Mouse (Mus musculus) gastrocnemius, postnatal 10 days (tissue): ENCODE data around the gene Fam122a. TPM values are rescaled to one million over a fixed set of nuclear protein-coding genes. Genes with fewer than 3 reads are reported as not detected.
A peak's percentile ranks its signal among the peaks of the same experiment; 100 is the strongest.

Source experiments
- DNase-seq: peaks from one replicate; pipeline ENCODE4 v3.0.0; 2021; ENCODE audit warnings: mixed read lengths
- total RNA-seq, 2 experiments: library from RNA; stranded (reverse); gene quantifications; 2 replicates each; pipeline ENCODE4 v1.2.3; 2021

Fam122a gene
- total RNA-seq, 2 experiments from 2014 or later, result 20.3 to 22.8 TPM

- DNase-seq, result no peak
These were observed 13.1 kb upstream of the Fam122a start for GRCm38 (mm10) chr19:24490275-24490674.

- DNase-seq, result no peak
These were observed 9.5 kb upstream of the Fam122a start for GRCm38 (mm10) chr19:24486433-24487296.

GRCm38 (mm10) chr19:24484612-24485194 is 7.5 kb upstream of the Fam122a start:
- DNase-seq, result no peak

- no peak for DNase-seq
These were observed 3.8 kb upstream of the Fam122a start for GRCm38 (mm10) chr19:24480916-24481315.

DNA sequence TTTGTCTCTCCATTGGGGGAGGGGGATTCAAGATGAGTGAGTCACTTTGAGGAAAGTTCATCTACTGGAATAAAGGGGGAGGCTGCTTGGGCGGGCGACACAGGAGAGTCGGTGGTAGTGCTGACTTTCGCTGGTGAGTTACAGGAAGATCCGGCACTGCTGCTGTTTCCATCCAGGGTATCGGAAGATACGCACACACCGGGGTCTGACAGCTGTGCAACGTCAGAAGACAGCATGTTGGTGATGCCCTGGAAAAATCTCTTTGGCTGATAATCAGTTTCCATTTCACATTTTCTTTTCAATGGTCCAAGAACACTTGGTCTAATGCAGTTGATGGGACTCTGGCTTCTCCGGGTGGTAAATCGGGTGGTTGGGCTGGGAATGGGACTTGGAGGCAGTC is 695 bp downstream of the Fam122a start:
- peak; percentile 10 for DNase-seq

GRCm38 (mm10) chr19:24475281-24475680 is 1.9 kb downstream of the Fam122a start:
- no peak for DNase-seq

DNA sequence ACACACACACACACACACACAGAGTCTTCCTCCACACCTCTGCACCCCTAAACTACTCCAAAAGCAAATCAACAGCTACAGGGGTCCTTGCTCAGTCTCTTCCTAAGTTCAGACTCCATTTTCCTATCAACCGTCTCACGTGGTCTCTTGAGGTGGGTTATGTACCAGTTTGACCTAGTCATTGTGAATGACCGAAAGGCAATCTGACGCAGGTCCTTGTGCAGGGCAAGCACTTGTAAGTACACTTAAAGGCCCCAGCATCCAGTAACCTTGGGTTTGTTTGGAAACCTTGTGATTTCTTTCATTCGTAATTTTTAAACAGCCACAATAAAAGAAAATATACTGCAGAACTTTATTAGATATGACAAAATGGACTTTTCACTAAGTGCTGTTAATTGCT is 4.6 kb downstream of the Fam122a start:
- no peak for DNase-seq

DNA sequence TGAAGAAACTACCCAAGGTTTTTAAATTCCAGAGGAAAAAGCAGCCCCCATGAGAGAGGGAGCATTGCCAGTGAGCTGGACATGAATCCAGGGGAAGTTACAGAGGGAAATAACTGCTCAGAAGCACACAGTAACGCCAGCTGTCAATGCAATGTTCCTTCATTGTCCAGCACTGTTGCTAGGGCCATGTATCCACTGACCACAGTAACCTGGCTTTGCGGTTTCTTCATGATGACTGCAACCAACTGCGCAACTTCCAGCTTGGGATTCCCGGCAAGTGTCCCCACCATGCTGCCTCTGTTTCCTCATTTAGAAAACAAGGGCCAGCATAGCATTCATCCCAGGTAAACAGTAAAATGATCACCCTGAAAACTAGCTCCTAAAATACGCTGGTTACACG is 5.6 kb downstream of the Fam122a start:
- DNase-seq, result no peak

GRCm38 (mm10) chr19:24469216-24469615 is 7.9 kb downstream of the Fam122a start:
- DNase-seq, result no peak

DNA sequence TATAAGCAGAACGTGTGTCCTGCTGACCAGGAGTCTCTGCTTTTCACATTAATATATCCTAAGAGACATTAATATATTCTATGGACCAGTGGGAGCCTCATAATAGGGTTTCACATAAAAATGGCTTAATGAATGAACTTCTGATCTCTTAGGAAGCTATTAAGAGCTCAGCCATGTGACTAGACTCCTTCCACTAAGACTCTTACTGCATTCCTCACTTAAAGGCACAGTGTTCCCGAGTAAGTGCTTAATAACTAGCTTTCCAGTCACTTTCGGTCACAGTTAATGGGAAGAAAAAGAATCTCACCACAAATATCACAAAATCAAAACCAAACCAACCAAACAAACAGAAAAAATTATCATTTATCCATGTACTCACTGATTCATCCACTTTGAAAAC is 8.5 kb downstream of the Fam122a start:
- DNase-seq, result no peak

DNA sequence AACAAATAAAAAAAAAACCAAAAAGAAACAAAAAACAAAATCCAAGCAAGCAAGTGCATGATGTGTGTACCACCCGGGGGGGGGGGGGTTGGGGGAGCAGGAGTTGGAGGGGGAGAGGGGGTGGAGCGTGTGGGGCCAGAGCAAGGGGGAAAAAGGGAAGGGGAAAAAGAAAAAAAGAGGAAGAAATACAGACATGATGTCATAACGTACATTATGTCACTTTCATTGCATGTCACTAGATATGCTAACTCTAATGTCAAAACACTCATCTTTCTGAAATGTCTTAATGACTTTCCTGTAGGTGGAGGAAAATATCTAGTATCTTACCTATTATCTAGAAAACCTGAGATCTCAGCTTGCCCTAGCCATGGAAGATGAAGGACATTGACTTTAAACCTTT is 14.1 kb downstream of the Fam122a start:
- DNase-seq, result no peak

DNA sequence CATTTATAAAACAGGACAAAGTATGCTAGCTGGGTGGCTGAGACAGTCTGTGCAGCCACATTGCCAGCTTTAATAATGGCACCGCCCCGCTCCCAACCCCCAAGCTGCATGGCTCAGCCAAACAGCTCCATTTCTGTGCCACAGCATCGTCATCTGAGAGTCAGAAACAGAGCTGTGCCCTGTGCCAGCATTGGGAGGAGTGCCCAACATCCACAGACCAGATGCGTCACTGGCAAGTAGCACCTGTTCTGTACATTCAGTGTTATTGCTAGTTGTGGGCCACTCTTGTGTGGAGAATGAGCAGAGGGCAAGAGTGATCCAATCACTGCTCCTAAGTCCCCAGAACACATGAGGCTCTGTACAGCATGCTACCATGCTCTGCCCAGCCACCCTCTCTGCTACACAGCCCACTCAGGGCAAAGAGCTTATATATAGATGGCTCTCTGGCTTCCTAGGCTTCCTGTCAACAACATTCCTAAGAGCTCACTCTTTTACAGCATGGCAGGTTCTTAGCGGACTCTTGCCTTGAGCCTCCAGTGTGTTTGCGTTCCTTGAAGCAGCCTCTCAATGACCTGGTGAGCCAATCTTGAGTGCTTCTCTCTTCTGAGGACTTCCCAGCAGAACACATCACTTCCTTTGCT is 20.4 kb downstream of the Fam122a start:
- no peak for DNase-seq

DNA sequence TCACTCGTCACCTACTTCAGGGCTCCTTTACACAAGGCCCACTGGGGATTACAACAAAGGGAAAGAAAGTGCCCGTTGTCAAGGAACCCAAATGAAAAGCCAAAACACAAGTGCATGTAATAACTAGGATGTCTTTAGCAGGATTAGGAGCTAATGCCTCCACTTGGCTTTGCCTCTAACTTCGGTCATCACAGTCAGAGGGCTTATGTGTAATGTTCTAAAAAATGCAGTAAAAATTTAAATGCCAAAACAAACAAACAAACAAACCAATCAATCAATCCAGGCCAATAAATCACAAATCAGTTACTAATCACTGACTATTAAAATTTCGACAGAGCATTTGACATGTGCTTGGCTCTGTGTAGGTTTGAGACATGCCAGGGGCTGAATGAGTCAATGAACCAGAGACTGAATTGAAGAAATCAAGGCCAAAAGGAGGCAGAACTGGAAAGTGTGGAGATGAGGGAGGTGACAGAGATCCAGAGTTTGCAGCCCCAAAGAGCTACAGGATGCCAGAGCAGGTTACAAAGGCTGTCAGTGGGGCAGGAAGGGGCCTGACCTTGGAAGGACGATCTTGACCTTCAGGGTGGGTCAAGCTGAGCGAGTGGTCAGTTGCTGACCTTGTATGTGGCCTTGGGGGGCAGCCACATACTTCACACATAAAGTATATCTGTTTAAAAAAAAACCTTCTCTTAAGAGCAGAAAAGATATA is 21.8 kb downstream of the Fam122a start:
- DNase-seq, result no peak

DNA sequence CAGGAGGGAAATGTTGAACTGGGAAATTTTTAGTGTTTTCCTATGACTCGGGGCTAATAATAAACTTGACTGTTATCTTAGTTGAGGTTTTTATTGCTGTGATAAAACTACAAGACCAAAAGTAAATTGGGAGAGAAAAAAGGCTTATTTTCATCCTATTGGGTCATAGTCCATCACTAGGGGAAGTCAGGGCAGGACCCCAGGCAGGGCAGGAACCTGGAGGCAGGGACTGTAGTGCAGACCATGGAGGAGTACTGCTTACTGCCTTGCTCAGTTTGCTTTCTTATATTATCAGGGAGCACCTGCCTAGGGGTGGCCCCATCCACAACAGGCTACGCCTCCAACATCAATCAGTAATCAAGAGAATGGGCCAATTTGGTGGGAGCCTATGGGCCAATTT is 22.7 kb downstream of the Fam122a start:
- DNase-seq, result no peak

DNA sequence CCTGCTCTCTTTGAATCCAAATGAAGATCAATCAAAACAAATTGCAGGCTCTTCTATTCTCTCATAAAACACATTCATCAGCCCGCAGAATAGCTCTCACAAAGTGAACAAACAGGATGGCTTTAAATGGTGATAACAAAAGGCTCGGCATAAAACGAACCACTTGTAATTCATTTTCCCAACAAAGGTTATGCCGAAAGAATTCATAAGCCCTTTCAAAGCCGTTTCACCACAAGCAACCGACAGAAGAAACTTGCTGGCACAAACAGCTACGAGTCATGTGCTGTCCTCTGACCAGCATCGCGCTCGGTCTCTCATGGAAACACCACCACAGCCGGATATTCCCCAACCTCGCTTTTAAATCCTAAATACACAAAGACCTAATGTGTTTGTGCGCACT is 23.8 kb downstream of the Fam122a start:
- DNase-seq, result no peak

DNA sequence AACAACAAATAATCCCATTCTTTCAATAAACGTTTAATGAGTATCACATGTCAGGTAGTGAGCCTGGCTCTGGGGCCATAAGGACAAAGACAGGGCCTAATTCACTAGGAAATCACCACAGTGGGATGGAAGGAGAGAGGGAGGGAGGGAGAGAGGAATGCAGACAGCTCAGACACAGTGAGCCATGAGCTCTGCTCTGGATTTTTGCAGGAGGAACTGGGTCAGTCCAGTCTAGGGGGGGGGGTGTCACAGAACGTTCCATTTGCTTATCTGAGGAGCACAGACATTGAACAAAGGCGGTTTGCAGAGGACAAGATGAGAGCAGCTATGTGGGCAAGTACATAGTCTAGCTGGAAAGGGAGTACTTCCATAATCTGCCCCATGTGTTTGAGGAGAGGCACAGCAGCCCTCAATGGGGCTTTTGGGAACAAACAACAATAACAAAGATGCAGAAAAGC is 24.7 kb downstream of the Fam122a start:
- DNase-seq, result no peak

GRCm38 (mm10) chr19:24451626-24452025 is 25.5 kb downstream of the Fam122a start:
- DNase-seq, result no peak

DNA sequence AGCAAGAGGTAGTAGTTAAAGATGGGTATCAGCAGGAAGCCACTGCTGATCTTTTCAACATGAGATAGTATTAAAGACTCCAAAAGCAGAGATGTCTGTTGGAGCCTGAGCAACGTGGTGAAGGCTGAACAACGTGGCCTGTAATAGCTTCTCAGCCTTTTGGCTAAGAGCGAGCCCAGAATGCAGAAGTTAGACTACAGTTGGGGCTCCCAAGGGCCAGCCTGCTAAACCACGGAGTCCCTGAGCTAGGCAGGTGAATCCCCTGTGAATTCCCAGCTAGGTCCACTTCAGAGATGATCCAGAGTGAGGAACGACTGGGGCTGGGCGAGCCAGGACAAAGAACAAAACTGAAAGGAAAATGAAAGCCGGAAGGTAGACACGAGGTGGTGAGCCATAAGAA is 26.4 kb downstream of the Fam122a start:
- DNase-seq, result no peak

DNA sequence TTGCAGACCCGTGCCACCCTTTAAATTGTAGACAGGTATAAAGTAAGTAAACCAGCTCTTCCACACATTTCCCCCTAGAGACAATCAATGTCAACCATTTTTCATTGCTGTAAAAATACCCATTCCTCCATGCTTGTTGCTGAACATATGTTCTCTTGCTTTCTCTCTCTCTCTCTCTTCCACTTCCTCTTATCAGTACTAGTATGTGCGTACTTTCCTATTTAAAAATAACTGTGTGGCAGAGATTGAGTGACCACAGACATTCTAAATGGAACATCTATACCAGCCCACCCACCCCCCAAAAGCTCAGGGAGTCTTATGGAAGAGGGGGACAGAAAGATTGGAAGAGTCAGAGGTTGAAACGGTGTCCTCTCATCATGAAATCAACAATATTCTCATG is 32.8 kb downstream of the Fam122a start:
- DNase-seq, result no peak

DNA sequence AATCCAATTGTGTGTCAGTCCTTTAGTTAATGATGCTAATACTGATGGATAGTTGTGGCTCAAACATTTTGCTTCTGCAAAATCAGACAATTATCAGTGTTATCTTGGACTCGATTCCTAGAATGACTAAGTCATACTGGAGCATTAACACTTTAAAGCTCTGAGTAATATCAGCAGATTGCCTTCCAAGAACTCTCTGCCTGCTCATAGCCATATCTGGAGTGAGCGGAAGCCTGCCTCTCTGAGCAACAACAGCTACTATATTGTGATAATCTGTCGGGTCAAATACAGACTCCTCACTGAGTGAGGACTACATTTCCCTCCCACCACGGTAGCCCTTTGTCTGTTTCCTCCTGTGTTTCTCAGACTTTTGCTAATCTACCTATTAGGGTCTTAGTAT is 37.4 kb downstream of the Fam122a start:
- no peak for DNase-seq

DNA sequence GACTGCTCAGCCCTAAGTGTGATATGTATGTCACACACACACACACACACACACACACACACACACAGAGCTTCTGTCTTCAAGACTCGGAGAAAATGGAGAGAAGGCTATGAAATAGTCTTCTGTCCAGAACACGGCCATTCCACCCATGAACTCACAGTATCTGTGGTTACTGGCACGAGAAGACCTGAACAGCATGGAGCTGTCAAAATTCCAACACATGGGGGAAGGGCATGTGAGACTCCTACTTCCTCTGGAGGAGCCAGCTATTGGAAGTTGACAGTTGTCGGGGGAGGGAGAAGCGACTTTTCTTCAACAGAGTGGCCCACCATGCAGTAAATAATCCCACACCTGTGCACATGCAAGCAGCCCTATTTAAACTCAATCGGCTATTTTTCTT is 42.9 kb downstream of the Fam122a start:
- no peak for DNase-seq

GRCm38 (mm10) chr19:24432447-24432846 is 44.7 kb downstream of the Fam122a start:
- DNase-seq, result no peak

GRCm38 (mm10) chr19:24431381-24431780 is 45.8 kb downstream of the Fam122a start:
- no peak for DNase-seq
